In the genomic region with DNA sequence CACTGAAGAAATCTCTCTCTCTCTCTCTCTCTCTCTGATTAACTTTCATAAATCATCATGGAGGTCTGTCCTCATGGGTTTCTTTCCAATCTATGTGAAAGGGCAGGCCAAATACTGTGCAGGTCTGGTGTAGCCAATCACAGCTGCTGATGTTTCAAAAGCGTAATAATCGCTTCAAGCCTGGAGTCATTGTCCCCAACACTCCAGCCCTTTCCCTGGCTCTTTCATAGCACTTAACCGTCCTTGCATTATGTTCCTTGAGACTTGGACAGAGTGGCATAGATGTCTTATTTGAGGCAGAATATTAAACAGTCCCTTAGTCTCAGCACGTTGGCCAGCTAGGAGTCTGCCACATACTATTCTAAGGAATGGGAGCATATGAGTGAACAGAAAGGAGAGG, we compare ENCODE assay signal across 12 mouse cellular contexts.
"Had no signal": no experiment of that assay in that cellular context is flagged by ENCODE, and none has a peak within 500 bp of the region (broad histone marks: within the 10 kb centered on the region; RNA-seq: fewer than 3 reads in every experiment).

No protein-coding gene starts in this region.

- H3K4me2 ChIP-seq: limb, embryonic 13.5 days had no signal

- H3K4me1 ChIP-seq: limb, embryonic 13.5 days had no signal

- H3K27me3 ChIP-seq: limb, embryonic 13.5 days had no signal

- H3K27ac ChIP-seq: layer of hippocampus, adult 2 months; limb, embryonic 13.5 days; liver, embryonic 14.5 days had no signal

- H3K4me3 ChIP-seq: layer of hippocampus, adult 2 months; limb, embryonic 13.5 days had no signal

- H3K9ac ChIP-seq: limb, embryonic 13.5 days; liver, embryonic 14.5 days had no signal

- H3K9me3 ChIP-seq: limb, embryonic 13.5 days had no signal

- DNase-seq: kidney, adult 18-20 months; kidney, postnatal 10 days; kidney, postnatal 4 days; left cerebral cortex, postnatal 4 days; lung, adult 18-20 months; right cerebral cortex, postnatal 4 days; spleen, adult 18-20 months; thymus, adult 18-20 months; thymus, postnatal 14 days had no signal

- H3K36me3 ChIP-seq: limb, embryonic 13.5 days had no signal
